Mouse (Mus musculus): Measurements from ENCODE around the gene Tekt1. TPM values are rescaled to one million over a fixed set of nuclear protein-coding genes. Genes with fewer than 3 reads are reported as not detected.

Gene Tekt1
- total RNA-seq, 2 experiments from 2014 or later = 1.3 to 1.7 TPM

DNA sequence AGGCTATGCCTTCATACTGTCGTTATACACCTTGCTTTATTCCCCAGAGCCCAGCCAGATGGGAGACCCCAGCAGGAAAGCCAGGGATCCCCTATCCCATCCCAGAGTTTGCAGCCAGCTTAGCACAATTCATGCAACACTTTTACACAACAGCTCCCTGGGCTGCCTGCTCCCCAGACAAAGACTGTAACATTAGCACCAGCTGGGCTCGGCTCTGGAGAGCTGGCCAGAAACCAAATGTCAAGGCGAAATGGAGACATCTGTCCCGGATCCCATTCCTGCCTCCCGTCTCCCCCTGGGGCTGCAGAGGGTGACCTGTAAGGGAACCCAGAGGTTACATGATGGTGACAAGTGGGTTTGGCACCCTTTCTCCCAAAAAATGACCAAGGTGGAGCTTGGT lies 31.4 kb upstream of the Tekt1 start:
- intact Hi-C loops (cut with DNase I) = no loop called here
- DNase-seq (ENCODE audit: low spot score in 2 of 2) = no peak

DNA sequence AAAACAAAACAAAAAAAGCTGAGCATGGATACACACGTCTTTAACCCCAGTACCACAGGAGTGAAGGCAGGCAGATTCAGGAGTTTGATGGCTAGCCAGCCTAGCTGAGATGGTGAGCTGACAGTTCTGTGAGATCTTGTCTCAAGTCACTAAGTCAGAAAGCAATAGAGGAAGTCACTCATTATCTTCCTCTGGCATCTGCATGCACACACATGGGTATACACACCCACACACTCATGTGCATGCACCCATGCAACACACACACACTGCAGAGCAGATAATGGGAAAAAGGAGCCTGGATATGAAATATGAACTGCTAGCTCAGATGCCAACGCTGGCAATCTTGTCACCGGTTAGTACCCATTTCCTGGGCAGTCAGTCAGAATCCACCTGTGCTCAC lies 31.0 kb upstream of the Tekt1 start:
- intact Hi-C loops (cut with DNase I) = no loop called here
- no peak for DNase-seq (ENCODE audit: low spot score in 2 of 2)

DNA sequence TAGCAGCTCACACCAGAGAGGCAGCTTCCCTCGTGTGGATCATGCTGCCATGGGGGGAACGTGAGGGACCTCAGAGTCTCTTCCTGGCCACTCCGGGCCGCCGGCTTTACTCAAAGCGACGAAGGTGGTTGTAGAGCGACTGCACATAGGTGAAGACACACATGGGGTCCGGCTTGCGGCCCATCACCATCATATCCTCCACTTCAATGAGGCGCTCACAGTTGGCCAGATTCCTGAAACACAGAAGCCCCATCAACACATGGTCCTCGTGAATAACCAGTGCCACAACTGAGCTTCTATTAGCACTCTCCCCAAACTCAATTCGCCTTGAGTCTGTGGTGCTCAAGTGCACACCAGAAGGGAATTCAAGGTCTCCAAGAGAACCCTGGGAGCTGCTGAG lies 28.9 kb upstream of the Tekt1 start:
- no peak for DNase-seq (ENCODE audit: low spot score in 2 of 2)
- intact Hi-C loops (cut with DNase I) = no loop called here

DNA sequence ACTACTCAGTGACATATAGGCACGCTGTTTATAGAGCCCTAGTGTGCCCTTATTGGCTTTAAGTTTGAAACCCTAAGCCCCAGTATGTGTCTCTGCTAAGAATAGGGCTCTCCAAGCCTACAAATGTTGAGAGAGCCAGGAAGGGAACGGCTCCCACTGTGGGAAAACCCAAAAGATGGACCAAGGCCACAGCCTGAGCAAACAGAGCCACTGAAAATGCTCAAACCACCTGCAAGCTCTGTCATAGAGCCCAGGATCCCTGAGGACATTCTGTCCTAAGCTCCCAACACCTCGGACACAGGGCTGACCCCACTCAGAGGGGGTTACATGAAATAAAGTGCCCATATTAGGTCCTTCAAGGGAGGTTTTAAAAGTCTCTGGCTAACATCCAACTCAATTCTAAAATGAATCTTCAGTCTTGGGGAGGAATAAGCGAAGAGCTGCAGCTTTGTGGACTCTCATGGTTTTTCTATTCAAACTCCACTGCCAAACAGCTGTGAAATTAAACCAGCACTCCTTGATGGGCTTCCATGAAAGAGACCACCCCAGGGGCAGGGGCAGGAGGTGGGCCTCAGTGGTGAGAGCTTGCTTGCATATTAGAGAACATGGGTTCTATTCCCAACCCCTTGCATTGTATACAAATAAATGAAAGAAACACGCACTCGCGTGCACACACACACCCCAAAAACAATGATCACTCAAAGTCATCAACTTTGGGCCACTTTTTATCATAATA lies 27.3 kb upstream of the Tekt1 start:
- no peak for DNase-seq (ENCODE audit: low spot score in 2 of 2)
- intact Hi-C loops (cut with DNase I) = no loop called here

DNA sequence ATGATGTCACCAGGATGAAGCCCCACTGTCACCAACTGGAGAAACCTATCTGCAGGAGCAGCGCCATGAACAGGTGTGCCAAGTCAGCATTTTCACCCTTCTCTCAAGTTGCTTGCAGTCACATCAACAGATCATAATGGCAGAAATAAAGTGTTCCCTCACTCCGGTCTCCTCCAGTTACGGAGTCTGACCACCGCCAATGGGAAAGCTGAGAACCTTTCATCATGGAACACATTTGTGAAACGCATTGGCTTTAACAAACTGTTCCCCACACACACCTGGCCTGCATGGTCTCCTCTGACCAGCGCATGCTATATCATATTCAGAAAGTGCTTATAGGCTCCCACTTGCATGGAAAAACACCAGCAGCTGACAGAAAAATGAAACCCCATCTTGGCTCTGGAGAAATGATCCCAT lies 25.9 kb upstream of the Tekt1 start:
- DNase-seq (ENCODE audit: low spot score in 2 of 2) = no peak
- intact Hi-C loops (cut with DNase I) = no loop called here

DNA sequence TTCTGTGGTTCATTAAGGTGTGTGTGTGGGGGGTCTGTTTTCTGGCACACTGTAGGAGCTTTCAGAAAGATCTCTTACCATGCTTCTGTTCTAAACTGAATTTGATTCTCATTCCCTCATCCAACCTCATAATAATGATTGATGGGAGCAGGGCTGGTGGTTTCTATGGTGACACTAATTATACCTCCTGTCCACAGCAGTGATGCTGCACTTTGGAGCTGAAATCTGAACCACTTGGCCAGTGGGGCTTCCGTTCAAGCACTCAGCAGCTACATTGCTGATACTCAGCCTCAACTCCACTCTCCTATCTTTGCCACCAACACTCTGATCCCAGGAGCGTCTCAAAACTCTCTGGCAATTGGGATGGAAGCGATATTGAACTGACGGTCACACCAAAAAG lies 17.1 kb upstream of the Tekt1 start:
- intact Hi-C loops (cut with DNase I) = no loop called here
- no peak for DNase-seq (ENCODE audit: low spot score in 2 of 2)

DNA sequence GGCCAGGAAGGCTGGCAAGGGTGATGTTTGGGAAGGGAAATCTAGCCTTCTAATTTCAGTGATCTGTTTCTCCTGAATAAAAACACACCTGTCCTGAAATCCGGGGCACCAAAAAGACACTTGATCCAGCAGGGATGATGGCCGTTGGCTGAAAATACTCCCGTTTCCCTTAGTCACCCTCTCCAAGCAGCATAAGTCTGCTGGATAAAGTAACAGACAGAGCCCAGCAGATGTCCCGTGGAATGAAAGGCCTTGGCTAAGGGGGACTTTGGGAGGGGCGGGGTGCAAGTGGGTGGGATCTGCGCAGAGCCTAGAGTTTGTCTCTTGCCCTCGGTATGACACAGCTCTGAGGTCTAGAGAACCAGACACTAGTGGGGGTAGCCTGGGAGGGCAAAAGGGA lies 16.0 kb upstream of the Tekt1 start:
- intact Hi-C loops (cut with DNase I) = no loop called here
- no peak for DNase-seq (ENCODE audit: low spot score in 2 of 2)

DNA sequence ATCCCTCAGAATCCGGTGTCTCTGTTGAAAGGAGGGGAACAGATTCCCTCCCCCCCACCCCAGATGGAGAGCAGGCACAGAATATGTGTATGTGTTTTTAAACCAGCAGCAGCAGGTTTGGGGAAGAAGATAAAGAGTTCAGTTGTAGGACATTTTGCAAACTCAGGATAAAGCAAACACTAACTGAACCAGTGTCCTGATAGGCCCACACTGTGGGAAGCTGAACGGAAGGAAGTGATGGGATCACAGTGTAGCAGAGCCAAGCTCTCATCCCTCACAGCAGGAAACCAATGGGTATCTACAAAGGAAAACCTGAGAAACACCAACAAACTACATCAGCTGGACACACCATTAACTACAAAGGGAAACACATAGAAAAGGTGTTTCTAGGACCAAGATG lies 14.3 kb upstream of the Tekt1 start:
- intact Hi-C loops (cut with DNase I) = no loop called here
- DNase-seq (ENCODE audit: low spot score in 2 of 2) = no peak

DNA sequence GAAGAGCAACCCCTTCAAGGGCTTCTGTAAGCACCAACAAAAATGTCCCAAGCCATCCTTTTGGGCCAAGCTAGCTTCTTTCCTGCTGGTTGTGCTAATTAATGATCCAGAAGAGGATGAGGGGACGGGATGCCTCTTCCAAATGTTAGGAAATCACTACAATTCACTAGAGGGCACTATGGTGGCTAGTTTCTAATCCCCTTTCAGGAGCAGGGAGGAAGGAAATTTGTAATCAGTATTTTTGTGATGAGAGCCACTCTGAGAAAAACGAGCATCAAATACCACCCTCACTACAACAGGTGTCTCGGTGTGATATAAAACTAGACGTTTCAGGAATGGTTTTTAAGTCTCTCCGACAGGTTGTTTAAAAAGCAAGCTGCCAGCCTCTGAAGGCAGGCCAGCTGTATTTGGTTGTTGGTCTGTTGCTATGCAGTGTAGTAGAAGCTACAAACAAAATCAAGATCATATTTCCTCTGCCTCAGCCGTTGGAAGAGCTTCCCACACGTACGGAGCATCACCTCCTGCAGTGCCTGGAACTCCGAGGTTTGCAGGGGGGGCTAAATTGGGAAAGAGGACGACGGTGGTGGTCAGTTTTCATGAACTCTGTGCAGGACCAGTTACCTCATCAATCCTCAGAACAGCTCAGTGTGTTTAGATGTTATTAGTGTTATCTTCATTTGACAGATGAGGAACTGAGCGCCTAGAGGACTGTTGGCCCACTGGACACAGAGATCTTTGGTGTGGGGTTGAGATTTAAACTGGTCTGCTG lies 7.8 kb upstream of the Tekt1 start:
- DNase-seq (ENCODE audit: low spot score in 2 of 2) = peak in 1 of 2 experiments; percentile 26

DNA sequence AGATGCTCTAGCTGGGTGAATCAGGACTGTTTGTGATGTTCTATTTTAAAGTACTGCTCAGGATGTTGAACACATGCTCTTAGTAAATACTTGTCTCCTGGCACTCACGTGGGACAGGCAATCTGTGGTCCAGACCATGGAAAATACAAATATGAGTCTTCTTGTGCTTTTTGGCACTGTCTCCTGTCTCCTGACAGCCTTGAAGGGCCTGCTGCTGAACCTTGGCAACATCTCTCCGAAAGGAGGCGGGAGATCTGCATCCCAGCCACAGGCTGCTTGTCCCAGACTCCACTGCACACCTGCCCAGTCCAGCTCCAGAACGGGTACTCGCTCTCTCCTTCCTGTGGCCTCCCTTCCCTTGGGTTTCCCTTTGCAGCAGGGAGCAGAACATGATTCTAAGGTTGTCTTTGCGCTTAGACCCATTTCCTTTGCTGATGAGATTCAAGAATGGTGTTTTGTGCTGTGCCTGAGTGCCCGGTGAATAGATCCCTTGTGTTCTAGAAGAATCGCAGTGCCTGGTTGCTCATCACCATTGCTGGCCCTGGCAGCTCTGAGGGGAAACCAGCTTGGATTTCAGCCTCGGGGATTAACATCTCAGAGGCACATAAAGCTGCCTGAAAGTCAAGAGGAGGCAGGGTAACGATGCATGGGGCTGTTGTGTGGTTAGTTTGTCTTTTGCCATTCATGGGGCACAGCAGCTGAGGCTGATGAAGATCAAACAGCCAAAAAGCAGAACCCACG lies 5.9 kb upstream of the Tekt1 start:
- intact Hi-C loops (cut with DNase I) = no loop called here
- DNase-seq (ENCODE audit: low spot score in 2 of 2) = no peak

More for the DNA sequence above, 7.8 kb upstream of the Tekt1 start:
- intact Hi-C loops (cut with DNase I) = no loop called here

DNA sequence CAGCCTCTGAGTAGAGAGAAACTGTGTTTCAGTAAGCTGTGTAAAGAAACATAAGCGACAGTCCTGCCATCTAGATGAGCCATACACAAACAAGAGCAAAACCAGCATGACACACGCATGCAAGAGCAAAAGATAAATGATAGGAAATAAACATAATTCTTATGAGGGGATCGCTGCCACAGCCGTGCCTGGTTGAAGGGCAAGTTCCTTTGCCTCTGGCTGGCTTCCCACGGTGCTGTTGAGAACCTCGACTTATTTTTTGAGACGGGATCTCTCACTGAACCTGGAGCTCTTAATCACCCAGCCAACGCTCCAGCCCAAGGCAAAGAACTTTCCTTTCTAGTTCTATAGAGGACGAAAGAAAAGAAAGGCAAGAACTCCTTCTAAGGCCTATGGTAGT lies 3.9 kb upstream of the Tekt1 start:
- intact Hi-C loops (cut with DNase I) = no loop called here
- no peak for DNase-seq (ENCODE audit: low spot score in 2 of 2)

DNA sequence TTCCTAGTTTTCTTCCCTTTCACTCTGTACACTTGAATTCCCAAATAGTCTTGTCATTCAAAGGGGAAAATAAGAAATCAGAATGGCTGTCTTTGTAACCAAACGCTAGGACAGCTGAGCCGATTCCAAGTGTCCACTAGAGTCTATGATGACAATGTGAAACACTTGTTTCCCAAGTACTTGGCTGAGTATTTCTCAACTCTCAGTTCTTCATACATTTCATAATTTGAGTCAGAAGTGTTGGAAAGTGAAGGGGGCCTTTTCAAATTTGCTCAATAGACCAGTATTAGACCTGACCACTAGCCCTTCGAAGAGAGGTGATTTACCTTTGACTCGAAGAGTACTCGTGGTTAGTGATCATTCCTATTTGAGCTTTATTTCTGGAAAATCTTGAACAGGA lies 2.3 kb upstream of the Tekt1 start:
- intact Hi-C loops (cut with DNase I) = loop anchor here (5.0 kb wide), 1 partner anchor 43 kb away; no protein-coding TSS in a partner anchor
- DNase-seq (ENCODE audit: low spot score in 2 of 2) = no peak

DNA sequence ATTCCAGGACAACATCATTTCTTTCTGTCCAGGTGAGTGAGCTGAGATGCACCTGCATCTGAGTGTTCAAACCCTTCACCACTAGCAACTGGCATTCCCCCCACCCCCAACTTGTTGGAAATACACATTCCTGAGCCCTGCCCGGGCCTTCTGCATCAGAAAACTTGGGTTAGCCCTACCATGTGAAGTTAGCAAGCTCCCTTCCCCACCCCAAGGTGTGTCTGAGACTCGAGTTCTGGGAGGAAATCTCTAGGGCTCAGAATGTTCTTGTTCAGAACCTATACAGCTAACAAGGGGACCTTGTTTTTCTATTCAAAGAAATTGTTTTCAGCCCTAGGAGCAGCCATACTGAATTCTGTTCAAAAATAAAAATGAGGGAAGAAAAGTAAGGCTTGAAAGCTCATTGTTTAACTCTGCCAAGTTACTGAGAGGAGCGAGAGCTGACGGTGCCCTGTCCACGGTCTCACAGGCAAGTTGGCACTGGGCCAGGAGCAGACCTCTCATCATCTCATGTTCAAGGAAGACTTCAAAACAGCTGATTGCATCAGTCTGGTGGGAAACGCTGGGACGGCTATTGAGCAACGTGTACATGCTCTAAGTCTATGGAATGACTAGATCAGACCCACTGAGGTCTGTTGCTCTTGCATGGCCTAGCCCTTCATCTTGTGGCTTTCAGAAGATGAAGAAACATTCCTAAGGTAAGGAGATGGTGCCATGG lies 1.4 kb upstream of the Tekt1 start:
- intact Hi-C loops (cut with DNase I) = loop anchor here (5.0 kb wide), 1 partner anchor 44 kb away; no protein-coding TSS in a partner anchor
- no peak for DNase-seq (ENCODE audit: low spot score in 2 of 2)

DNA sequence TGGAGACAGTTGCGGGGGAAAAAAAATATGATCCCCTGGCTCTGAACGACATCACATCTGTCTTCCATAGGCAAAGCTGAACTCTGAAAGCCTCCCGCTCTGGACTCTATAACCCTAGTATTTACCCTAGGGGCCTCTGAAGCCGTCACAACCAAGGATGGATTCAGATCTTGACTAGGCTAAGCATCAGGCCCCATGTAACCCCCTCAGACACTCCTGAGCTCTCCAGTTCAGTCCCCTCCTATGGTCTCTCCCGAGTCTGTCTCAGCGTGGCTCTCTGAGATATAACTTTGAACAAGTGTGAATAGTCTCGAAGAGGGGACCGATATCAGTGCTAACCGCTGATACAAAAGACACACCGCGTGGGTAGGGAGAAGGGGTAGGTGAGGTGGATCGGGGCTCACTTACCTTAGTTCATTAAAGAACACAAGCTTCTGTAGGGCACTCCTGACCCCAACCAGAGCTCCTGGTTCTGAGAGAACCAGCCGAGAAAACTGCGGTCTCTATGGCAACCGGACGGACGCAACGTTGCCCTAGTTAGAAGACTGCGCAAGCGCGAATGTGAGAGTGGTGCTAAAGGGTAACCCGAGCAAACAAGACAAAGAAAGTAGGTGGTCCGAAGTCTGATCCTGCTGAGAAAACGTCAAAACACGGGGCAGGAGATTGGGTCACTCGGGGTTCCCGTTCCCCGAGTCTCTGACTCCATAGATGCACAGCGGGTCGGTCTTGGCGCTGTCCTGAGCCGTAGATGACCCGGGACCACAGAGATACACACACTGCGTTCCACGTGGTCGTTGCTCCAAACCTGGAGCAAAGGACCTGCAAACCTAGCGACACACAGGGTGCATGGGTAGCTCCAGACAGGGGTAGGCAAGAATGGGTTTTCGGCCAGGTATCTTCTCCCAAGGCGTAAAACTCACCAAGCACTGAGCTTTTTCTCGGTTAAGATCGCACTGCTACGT lies 576 bp downstream of the Tekt1 start:
- intact Hi-C loops (cut with DNase I) = loop anchor here (5.0 kb wide), 1 partner anchor 46 kb away; no protein-coding TSS in a partner anchor
- DNase-seq (ENCODE audit: low spot score in 2 of 2) = peak; percentile 76 to 79

DNA sequence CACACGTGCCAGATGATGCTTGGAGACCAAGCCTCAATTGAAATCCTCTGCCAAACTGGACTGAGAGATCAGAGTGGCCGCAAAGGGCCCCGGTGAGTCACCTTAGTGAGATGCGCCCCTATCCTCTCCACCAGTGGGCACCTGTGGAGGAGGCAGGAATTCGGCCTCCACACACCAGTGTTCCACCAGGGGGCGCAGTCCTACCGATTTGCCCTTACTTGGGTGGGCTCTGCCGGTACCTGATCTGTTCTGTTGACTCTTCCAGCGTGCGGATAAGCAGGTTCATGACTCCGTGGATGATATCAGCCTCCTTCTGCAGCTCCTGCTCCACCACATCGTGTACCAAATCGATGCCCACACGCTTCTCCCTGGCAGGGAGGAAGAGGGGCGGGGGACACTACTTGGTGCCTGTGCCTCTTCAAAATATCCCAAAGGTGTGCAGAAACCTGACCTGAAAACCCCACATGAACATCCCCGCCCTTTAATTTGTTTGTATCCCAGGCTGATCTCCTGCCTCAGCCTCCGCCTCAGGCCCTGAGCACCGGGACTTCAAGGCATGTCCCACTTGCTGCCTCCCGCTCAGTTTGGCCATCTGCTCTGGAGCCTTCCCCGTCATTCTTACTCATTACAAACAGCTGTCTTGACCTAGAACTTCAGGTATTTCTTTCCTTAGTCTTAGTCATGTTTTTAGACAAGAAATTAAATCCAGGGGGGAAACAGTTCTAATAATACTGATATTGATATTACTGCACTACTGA lies 7.1 kb downstream of the Tekt1 start:
- intact Hi-C loops (cut with DNase I) = loop anchor here (1.0 kb wide), 1 partner anchor 74 kb away; no protein-coding TSS in a partner anchor

DNA sequence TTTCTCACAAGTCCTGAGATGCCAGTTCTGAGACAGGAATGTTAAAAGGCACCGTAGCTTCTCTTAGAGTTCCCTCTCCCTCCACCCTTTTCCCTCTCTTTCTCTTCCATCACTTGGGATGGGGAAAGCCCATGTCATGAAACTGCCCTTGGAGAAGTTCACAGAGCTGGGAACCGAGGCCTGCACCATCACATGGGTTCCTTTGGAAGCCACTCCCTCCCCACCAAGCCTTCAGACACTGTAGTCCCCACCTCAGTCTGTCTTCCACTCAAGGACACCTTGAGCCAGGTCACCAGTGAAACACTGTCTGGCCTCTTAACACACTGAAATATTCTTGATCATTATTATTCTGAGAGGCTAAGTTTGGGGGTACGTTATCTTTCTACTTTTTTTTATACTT lies 9.1 kb downstream of the Tekt1 start:
- DNase-seq (ENCODE audit: low spot score in 2 of 2) = no peak
- intact Hi-C loops (cut with DNase I) = no loop called here

More for the DNA sequence above, 7.1 kb downstream of the Tekt1 start:
- peak; percentile 45 to 73 for DNase-seq (ENCODE audit: low spot score in 2 of 2)

DNA sequence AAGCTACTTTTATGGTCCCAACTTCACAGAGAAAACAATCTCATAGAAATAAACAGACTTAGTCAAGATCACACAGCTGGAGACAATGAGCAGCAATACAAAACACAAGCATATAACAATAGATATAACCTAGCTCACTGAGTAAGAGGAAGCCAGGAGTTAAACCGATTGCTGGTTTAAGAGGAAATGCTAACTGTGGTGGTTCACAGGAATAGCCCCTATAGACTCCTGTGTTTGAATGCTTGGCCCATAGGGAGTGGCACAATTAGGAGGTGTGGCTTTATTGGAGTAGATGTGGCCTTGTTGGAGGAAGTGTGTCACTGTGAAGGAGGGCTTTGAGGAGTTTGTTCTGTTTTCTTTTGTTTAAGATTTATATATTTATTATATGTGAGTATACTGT lies 10.0 kb downstream of the Tekt1 start:
- intact Hi-C loops (cut with DNase I) = no loop called here

DNA sequence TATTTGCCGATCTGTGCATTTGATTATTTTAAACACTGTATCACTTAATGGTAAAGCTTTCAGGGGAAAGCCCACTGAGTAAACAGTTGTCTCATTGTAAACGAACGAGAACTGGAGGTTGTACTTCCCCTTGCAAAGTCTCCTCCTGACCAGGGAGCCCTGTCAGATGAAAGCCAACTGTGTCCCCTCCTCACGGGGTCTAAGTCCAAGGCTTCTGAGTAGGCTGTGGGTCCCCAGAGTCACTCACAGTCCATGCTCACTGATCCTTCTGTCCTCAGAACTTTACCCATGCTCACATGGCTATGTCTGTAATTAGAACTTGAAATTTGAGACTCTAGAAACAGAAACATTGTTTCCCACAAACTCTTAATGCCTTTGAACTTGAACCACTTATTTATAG lies 12.6 kb downstream of the Tekt1 start:
- no peak for DNase-seq (ENCODE audit: low spot score in 2 of 2)
- intact Hi-C loops (cut with DNase I) = no loop called here

More for the DNA sequence above, 10.0 kb downstream of the Tekt1 start:
- no peak for DNase-seq (ENCODE audit: low spot score in 2 of 2)

All from left cerebral cortex, postnatal 14 days (tissue).